Mouse (Mus musculus) erythroblast, embryonic 14.5 days (primary cell): ENCODE results near the gene Tenm3.

ENCODE experiments used
- GATA1 ChIP-seq: IDR thresholded peaks from 2 replicates; pipeline ENCODE4 v1.6.1; 2012; ENCODE audit warnings: low read length, inconsistent platforms, mixed read lengths
- TAL1 ChIP-seq: IDR thresholded peaks from 3 replicates; pipeline ENCODE4 v1.6.1; 2012; ENCODE audit warnings: low read length, inconsistent platforms, mixed read lengths

DNA sequence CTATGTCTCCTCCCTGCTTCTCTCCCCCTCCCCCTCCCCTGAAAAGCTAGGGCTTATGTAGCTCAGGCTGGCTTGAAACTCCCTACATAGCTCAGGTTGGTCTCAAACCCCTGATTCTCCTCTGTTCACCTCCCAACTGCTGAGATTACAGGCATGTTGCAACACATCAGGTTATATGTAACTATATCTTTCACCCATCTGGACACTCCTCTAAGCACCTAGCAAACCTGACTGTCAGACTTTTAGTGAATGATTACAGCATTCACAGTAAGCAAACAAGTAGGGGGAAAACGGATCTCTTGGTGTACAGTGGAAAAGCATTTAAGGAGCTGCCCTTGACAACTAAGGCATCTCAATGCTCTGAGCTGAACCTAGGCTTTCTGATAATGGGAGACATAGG, 366.9 kb downstream of the Tenm3 start:
- no peak for TF ChIP-seq TAL1
- no peak for TF ChIP-seq GATA1
